Mouse (Mus musculus): ENCODE results near the gene Wnt5b. TPM values are rescaled to one million over a fixed set of nuclear protein-coding genes. Genes with fewer than 3 reads are reported as not detected.

The Wnt5b gene
- not detected in 2 replicates for polyA plus RNA-seq (2011; ENCODE audit: insufficient read depth, insufficient read length, low replicate concordance, missing spikeins)

DNA sequence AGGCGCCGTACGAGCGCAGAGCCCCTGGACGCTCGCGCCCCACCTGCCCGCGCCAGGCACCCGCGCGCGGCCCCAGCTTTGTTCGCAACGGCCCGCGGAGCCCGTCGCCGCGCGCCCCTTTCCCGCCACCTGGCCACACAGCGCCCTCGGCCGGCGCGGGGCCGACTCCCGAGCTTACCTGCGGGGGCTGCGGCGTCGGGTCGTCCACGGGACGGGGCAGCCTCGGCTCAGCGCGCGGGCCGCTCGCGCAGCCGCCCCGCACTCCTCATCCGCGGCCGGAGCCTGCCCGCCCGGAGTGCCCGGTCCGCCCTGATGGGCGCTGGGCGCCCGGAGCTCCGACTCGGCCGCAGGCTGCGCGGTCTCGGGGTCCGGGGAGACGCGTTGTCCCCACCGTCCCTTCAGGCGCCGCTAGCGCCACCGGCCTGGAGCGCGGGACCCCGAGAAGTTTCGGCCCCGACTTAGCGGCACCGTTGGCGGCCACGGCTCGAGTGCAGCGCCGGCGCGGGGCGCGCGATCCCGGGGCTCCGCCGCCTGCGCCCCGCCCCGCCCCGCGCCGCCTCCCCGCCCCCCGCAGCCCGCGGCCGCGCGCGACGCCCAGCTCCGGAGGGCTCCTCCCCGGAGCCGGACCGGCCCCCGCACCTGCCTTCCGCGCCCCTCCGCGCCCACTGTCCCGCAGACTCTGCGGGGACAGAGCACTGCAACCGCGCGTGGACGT, at the start of gene Wnt5b:
Wnt5b (minus strand) TSS at position 545 of the 715 bp plus-strand sequence.
- TF ChIP-seq CTCF (IDR thresholded peaks at IDR 0.05; ENCODE audit: control insufficient read depth, insufficient read depth, low read length): no peak
- no peak for TF ChIP-seq POLR2A (IDR thresholded peaks at IDR 0.05; ENCODE audit: borderline replicate concordance, control insufficient read depth, low read depth, low read length)
- no peak within 1 kb of the TSS for H3K27ac ChIP-seq (ENCODE audit: control insufficient read depth, insufficient read depth, low read depth, low read length, poor library complexity)
- no peaks in the 10 kb centered on the region for H3K4me1 ChIP-seq (ENCODE audit: control insufficient read depth, insufficient read depth, low read length)
- H3K4me3 ChIP-seq (replicated peaks; ENCODE audit: control insufficient read depth, low read depth, low read length): no peak within 1 kb of the TSS
- WGBS: under 1% methylated on average over 110 of the region's 120 CpGs

DNA sequence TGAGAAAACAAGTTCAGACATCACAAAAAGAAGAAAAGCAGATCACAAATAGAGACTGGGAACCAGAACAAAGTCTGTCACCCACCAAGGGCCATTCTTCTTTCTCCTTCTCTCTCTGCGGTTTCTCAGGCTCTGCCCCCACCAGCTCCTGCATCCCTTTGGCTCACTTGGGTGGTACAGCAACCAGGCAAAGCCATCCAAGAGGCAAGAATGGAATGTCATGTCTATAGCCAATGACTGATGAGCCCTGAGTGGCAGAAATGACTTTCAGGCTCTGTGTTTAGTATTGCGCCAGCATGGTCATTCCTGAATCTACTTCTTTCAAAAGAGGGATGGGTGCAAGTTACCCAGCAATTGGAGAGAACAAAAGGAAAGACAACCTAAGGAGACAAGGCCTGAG, 46.7 kb upstream of the Wnt5b start:
- no peak overlapping the region for H3K4me3 ChIP-seq (replicated peaks; ENCODE audit: control insufficient read depth, low read depth, low read length)
- WGBS: 79% methylated on average over 2 of the region's 2 CpGs
- H3K4me1 ChIP-seq (ENCODE audit: control insufficient read depth, insufficient read depth, low read length): no peaks in the 10 kb centered on the region
- TF ChIP-seq POLR2A (IDR thresholded peaks at IDR 0.05; ENCODE audit: borderline replicate concordance, control insufficient read depth, low read depth, low read length) (no peak), CTCF (IDR thresholded peaks at IDR 0.05; ENCODE audit: control insufficient read depth, insufficient read depth, low read length) (no peak)
- no peak overlapping the region for H3K27ac ChIP-seq (ENCODE audit: control insufficient read depth, insufficient read depth, low read depth, low read length, poor library complexity)

DNA sequence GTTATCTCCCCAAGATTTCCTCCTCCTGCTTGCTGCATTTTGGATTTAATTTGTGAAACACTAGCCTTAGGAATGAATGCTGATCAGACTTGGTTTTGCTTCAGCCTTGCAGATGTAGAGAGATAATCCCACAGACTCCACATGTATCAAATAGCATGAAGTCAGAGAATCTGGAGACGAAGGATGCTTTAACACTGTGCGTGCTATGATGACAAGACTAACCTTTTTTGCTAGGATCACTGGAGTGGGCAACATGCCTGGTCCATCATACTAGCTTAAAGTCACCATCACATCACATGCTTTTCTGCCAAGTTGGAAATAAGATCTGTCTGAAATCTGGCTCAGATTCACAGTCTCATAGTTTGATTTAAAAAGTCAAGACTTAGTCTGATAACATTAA, 43.8 kb upstream of the Wnt5b start:
- Histone ChIP-seq H3K27ac (ENCODE audit: control insufficient read depth, insufficient read depth, low read depth, low read length, poor library complexity) (no peak overlapping the region), H3K4me3 (replicated peaks; ENCODE audit: control insufficient read depth, low read depth, low read length) (no peak overlapping the region), H3K4me1 (ENCODE audit: control insufficient read depth, insufficient read depth, low read length) (no peaks in the 10 kb centered on the region; the same call in 1 of the 2 replicates)
- WGBS: 91% methylated on average over 2 of the region's 2 CpGs
- TF ChIP-seq CTCF (IDR thresholded peaks at IDR 0.05; ENCODE audit: control insufficient read depth, insufficient read depth, low read length): no peak
- TF ChIP-seq POLR2A (IDR thresholded peaks at IDR 0.05; ENCODE audit: borderline replicate concordance, control insufficient read depth, low read depth, low read length): no peak

DNA sequence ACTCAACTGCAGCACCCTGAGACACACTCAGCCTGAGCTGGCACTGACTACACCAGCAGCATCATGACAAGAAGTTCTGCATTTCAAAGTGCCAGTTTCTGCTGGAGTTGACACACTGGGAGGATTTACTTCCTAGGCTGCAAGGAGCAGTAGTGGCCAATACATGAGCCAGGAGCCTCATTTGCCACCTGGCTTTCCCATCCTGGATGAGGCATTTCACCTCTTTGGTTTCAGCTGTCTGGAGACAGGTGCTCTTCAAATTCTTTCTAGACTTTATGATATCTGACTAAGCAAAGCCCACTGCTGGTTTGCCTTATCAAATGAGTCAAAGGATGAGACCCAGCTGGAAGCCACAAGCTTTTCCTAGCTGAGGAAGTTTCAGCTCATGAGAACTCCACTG, 43.3 kb upstream of the Wnt5b start:
- no peaks in the 10 kb centered on the region; the same call in 1 of the 2 replicates for H3K4me1 ChIP-seq (ENCODE audit: control insufficient read depth, insufficient read depth, low read length)
- H3K4me3 ChIP-seq (replicated peaks; ENCODE audit: control insufficient read depth, low read depth, low read length): no peak overlapping the region
- TF ChIP-seq POLR2A (IDR thresholded peaks at IDR 0.05; ENCODE audit: borderline replicate concordance, control insufficient read depth, low read depth, low read length) (no peak), CTCF (IDR thresholded peaks at IDR 0.05; ENCODE audit: control insufficient read depth, insufficient read depth, low read length) (no peak)
- H3K27ac ChIP-seq (ENCODE audit: control insufficient read depth, insufficient read depth, low read depth, low read length, poor library complexity): no peak overlapping the region

DNA sequence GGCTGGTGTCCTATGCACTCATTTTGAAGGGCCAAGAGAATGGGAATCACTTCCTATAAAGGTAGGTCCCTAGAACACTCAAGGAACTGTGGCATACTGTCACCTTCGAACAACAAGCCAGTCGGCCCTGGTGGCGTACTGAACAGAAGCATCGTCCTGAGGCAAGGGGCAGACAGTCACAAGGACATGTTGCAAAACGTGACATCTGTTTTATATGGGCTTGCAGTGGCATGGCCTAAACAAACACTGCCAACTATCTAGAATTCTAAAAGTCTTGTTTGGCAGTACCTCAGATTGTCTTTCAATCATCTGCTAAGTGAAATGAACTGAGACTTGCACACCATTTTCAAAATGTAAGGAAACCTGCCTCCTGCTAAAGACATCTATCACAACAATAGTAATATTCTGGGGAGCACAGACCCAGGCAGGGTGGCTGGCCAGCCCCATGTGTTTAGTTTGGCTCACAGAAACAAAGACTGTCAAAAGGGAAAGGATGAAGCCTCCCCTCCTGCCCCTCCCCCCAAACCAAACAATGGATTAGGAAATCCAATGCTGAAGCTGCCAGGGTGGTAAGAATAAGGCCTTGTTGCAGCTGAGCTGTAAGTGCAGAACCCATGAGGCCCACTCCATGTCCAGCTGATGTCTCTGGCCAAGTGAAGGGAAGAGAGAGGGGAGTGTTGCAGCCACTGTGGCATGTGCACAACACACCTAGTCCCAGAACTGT, 41.7 kb upstream of the Wnt5b start:
- no peak overlapping the region for H3K4me3 ChIP-seq (replicated peaks; ENCODE audit: control insufficient read depth, low read depth, low read length)
- no peak overlapping the region for H3K27ac ChIP-seq (ENCODE audit: control insufficient read depth, insufficient read depth, low read depth, low read length, poor library complexity)
- 86% methylated on average over 5 of the region's 5 CpGs for WGBS
- H3K4me1 ChIP-seq (ENCODE audit: control insufficient read depth, insufficient read depth, low read length): no peaks in the 10 kb centered on the region; the same call in 1 of the 2 replicates
- TF ChIP-seq POLR2A (IDR thresholded peaks at IDR 0.05; ENCODE audit: borderline replicate concordance, control insufficient read depth, low read depth, low read length): no peak
- TF ChIP-seq CTCF (IDR thresholded peaks at IDR 0.05; ENCODE audit: control insufficient read depth, insufficient read depth, low read length): no peak

DNA sequence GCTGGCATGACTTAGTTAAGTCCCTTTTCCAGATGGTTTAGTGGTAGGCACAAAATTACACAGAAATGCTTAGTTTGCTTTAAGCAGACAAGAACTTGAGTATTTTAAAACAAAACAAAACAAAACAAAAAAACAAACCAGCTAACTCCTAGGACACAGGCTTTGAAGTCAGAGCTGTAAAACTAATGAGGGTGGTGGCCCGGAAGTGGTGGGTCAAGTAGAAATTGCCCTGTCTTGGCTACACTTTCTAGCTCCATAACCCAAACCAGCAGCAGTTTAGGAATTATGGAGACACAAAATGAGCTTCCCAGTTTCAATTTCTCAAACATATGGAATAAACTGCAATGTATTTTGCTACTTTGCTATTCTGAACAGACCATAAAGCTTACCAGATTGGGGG, 39.9 kb upstream of the Wnt5b start:
- WGBS: 79% methylated on average over 1 of the region's 1 CpGs
- no peak overlapping the region for H3K4me3 ChIP-seq (replicated peaks; ENCODE audit: control insufficient read depth, low read depth, low read length)
- no peak overlapping the region for H3K27ac ChIP-seq (ENCODE audit: control insufficient read depth, insufficient read depth, low read depth, low read length, poor library complexity)
- TF ChIP-seq CTCF (IDR thresholded peaks at IDR 0.05; ENCODE audit: control insufficient read depth, insufficient read depth, low read length) (no peak), POLR2A (IDR thresholded peaks at IDR 0.05; ENCODE audit: borderline replicate concordance, control insufficient read depth, low read depth, low read length) (no peak)
- no peaks in the 10 kb centered on the region; the same call in 1 of the 2 replicates for H3K4me1 ChIP-seq (ENCODE audit: control insufficient read depth, insufficient read depth, low read length)

DNA sequence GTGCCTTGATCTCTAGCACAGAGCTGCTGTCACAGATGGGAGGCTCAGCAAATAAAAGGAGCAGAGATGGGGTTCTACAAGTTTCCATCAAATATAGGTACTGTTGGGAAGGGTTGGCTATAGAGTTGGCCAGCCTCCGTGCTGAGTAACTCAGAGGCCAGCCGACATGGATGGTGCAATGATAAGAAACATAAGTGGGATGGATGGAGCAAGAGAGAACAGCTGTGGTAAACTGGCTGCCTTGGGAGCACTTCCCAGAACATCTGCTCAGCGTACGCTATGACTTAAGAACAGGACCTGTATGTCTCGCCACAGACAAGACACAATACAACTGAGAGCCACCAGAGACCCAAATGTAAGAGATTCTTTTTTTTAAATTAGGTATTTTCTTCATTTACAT, 39.0 kb upstream of the Wnt5b start:
- Histone ChIP-seq H3K4me1 (ENCODE audit: control insufficient read depth, insufficient read depth, low read length) (no peaks in the 10 kb centered on the region; the same call in 1 of the 2 replicates), H3K4me3 (replicated peaks; ENCODE audit: control insufficient read depth, low read depth, low read length) (no peak overlapping the region), H3K27ac (ENCODE audit: control insufficient read depth, insufficient read depth, low read depth, low read length, poor library complexity) (no peak overlapping the region)
- TF ChIP-seq POLR2A (IDR thresholded peaks at IDR 0.05; ENCODE audit: borderline replicate concordance, control insufficient read depth, low read depth, low read length) (no peak), CTCF (IDR thresholded peaks at IDR 0.05; ENCODE audit: control insufficient read depth, insufficient read depth, low read length) (no peak)
- 84% methylated on average over 5 of the region's 5 CpGs for WGBS

DNA sequence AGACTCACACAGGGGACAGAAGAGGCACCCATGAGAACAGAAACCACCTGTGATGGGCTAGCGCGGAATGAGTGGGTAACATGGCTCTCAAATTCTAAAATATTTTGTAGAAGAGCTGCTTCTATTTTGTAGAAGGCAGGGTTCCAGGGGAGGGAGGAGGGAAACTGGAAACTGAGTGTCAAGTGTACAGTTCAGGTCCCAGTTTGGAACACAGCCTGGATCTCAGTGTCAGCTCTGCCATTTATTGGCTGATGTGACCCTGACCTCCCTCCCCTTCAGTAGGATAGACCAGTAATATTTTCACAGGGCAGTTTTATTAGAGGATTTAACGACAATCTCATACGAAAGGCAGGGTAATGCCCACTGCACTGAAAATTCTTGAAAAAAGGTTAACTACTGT, 32.6 kb upstream of the Wnt5b start:
- Histone ChIP-seq H3K4me3 (replicated peaks; ENCODE audit: control insufficient read depth, low read depth, low read length) (no peak overlapping the region), H3K4me1 (ENCODE audit: control insufficient read depth, insufficient read depth, low read length) (no peaks in the 10 kb centered on the region), H3K27ac (ENCODE audit: control insufficient read depth, insufficient read depth, low read depth, low read length, poor library complexity) (no peak overlapping the region)
- no peak for TF ChIP-seq CTCF (IDR thresholded peaks at IDR 0.05; ENCODE audit: control insufficient read depth, insufficient read depth, low read length)
- TF ChIP-seq POLR2A (IDR thresholded peaks at IDR 0.05; ENCODE audit: borderline replicate concordance, control insufficient read depth, low read depth, low read length): no peak
- WGBS: 88% methylated on average over 4 of the region's 4 CpGs

Measured in bone marrow, adult 2 months (tissue).